Mouse (Mus musculus): Measurements from ENCODE around the gene Lamb3. TPM values are rescaled to one million over a fixed set of nuclear protein-coding genes. Genes with fewer than 3 reads are reported as not detected.

The Lamb3 gene
- polyA plus RNA-seq, 1 experiment from 2014 or later: 0.09 TPM

DNA sequence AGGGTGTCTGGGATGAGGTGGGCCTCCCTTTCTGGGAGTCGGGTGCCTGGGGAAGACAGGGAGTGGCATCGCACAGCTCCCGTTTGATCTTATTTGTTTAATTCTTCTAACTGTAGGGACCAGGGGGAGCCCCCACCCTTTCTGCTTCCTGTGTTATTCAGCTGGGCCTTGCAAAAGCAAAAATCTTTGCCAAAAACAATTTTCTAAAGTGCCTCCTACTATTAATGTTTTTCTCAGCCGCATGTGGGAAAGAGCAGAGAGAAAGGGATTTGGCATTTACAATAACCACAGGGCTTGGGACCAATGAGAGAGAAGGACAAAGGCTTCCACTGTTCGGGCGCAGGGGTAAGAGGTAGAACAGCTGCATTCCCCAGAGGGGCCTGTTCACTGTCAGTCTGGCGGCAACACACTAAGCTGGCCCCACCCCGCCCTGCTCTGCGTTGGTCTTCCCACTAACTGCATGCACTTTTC lies 18.3 kb upstream of the Lamb3 start:
- no peak overlapping the region for H3K4me3 ChIP-seq
- H3K27me3 ChIP-seq (ENCODE audit: low read depth, poor library complexity, severe bottlenecking): no peaks in the 10 kb centered on the region
- H3K9me3 ChIP-seq (replicated peaks): no peaks in the 10 kb centered on the region
- WGBS: 51% methylated on average over 9 of the region's 9 CpGs
- no peak for DNase-seq (ENCODE audit: low spot score)
- H3K4me1 ChIP-seq: peaks cover 10% of the 10 kb centered on the region
- H3K27ac ChIP-seq (replicated peaks): peak overlapping the region; percentile 43; the same call in 1 of the 2 replicates
- no peaks in the 10 kb centered on the region for H3K36me3 ChIP-seq

DNA sequence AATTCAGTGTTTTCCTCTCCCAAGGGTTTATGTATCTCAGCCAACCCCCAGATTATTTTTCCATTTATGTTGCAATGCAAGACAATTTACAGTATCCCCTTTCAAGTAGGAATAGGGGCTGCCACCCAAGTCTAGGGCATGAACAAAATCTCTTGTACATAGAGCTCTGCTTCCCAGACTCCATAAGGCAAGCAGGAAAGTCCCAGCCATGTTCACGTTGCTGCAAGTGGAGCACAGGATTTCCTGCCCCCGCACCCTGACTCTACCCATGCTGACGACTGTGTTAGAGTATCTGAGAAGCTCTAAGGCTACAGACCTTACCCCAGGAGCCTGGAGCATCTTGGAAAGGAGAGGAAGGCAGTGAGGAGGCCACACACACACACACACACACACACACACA lies 17.7 kb upstream of the Lamb3 start:
- Histone ChIP-seq H3K9me3 (replicated peaks) (no peaks in the 10 kb centered on the region), H3K27ac (replicated peaks) (peak overlapping the region; percentile 43; the same call in 1 of the 2 replicates), H3K27me3 (ENCODE audit: low read depth, poor library complexity, severe bottlenecking) (no peaks in the 10 kb centered on the region), H3K36me3 (no peaks in the 10 kb centered on the region), H3K4me3 (no peak overlapping the region), H3K4me1 (peaks cover 10% of the 10 kb centered on the region)
- WGBS: 70% methylated on average over 3 of the region's 3 CpGs
- DNase-seq (ENCODE audit: low spot score): no peak

DNA sequence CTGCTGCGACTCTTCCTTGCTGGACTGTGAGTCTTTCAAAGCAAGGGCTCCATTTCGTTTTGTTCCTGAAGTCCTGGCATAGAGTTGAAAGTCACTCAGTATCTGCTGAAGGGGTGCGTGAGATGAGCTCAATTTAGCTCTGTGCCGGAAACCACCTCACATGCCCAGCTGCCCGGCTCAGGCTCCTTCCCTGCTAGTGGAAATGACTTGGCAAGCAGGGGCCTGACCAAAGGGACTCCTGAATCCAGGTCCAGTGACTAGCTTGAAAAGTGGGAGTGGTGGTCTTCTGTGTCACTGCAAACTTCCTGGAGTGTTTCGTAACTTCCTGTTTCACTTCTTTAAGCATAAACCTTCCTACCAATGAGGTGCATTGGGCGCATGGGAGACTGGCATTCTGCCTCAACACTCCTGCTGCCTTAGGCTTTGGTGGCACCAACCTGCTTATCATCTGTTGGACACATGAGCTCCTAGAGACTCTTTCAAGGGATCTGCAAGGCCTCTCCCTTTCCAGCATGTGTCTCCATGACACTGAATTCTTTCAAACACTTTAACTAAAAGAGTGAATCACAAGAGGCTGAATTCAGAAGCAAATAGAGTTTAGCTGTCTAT lies 15.7 kb upstream of the Lamb3 start:
- Histone ChIP-seq H3K36me3 (no peaks in the 10 kb centered on the region), H3K9me3 (replicated peaks) (no peaks in the 10 kb centered on the region), H3K27me3 (ENCODE audit: low read depth, poor library complexity, severe bottlenecking) (no peaks in the 10 kb centered on the region), H3K4me1 (peaks cover 10% of the 10 kb centered on the region), H3K4me3 (no peak overlapping the region), H3K27ac (replicated peaks) (no peak overlapping the region)
- WGBS: 92% methylated on average over 7 of the region's 7 CpGs
- no peak for DNase-seq (ENCODE audit: low spot score)

DNA sequence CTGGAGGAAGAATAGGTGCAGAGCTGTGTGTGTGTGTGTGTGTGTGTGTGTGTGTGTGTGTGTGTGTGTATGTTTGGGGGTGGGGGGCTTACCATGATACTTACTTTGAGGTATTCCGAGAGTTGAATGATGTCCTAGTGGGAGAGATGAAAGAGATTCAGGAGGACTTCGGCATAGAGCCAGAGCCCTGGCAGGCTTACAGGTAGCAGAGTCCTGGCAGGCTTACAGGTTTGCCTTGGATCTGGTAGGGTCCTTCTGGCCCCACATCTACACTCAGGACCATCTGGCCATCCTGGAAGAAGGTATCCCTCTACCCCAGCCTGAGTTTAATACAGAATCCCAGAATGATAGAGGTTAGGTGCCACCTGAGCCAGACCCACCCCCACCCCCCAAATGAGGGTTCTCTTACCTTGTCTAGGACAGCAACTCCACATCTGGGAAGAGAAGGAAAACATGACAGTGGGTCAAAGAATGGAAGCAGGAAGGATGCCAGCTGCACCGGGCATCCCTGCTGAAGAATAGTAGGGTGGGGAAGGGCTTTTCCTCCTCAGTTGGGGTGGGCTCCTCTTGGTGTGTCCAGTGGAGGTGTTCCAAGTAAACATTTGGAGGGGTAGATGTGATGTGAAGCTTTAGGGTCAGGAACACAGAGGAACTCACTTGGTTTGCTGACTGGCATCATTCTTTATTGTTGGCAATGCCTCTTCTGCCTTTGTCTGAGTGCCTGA lies 12.9 kb upstream of the Lamb3 start:
- no peaks in the 10 kb centered on the region for H3K27me3 ChIP-seq (ENCODE audit: low read depth, poor library complexity, severe bottlenecking)
- H3K9me3 ChIP-seq (replicated peaks): no peaks in the 10 kb centered on the region
- no peaks in the 10 kb centered on the region for H3K36me3 ChIP-seq
- 89% methylated on average over 3 of the region's 3 CpGs for WGBS
- peaks cover 1% of the 10 kb centered on the region for H3K4me1 ChIP-seq
- DNase-seq (ENCODE audit: low spot score): no peak
- no peak overlapping the region for H3K27ac ChIP-seq (replicated peaks)
- no peak overlapping the region for H3K4me3 ChIP-seq

DNA sequence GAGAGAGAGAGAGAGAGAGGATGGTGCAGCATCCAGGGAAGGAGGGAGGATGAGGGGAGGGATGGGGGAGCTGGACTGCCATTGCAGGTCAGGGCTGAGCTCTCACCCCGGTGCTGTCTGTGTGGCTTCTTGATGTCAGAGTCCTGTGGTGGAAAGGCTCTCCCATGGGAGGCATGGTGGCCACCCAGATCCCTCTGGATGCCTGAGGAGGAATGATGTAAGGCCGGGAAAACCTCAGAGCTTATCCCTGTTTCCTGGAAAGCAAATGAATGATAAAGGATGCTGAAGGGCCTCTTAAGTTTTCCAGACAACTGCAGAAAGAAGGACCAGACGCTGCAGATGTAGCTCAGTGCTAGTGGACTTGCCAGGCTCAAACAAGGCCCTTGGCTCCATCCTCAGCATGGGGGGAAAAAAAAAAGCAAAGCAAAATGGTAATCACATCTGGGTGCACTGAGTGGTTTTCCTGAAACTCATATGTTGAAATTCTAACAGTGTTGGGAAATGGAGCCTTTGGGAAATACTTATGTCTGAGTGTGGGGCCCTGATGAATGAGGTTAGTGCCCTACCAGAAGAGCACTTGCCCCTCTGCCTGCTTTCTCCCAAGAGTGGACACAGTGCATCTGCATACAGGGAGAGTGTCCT lies 12.2 kb upstream of the Lamb3 start:
- no peak overlapping the region for H3K4me3 ChIP-seq
- WGBS: 72% methylated on average over 3 of the region's 3 CpGs
- DNase-seq (ENCODE audit: low spot score): no peak
- H3K27me3 ChIP-seq (ENCODE audit: low read depth, poor library complexity, severe bottlenecking): no peaks in the 10 kb centered on the region
- H3K9me3 ChIP-seq (replicated peaks): no peaks in the 10 kb centered on the region
- H3K27ac ChIP-seq (replicated peaks): no peak overlapping the region
- no peaks in the 10 kb centered on the region for H3K4me1 ChIP-seq
- H3K36me3 ChIP-seq: no peaks in the 10 kb centered on the region

DNA sequence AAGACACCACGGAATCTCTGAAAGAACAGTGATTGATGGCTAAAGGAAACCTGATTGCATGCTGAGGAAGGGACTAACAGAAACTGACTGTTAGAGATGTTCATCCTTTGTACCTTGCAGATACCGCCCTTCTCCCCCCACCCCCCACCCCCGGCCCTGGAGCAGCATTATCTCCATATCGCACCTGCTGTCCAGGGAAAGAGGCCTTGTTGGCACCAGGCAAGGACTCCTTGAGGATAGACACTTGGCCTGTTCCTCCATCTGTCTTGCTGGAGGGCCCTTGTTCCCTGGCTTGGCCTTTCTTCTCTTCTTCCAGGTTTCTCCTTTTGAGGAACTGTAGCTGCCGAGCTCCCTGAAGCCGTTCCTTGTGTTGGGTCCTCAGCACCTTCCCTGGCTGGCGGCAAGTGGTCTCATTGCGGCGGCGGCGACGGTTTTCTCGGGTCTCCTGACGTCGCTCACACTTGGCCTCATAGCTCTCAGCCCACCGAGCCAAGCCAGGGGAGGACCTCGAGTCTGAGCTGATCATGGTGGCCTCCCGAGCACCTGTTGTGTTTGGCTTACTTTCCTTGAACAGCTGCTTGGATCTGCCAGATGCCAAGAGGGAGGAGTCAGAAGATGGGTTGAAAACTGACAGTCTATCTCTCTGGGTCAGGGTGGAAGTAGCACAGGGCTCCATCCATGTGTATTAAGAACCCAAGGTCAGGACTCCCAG lies 9.8 kb upstream of the Lamb3 start:
- no peaks in the 10 kb centered on the region for H3K27me3 ChIP-seq (ENCODE audit: low read depth, poor library complexity, severe bottlenecking)
- H3K4me1 ChIP-seq: no peaks in the 10 kb centered on the region
- H3K27ac ChIP-seq (replicated peaks): no peak overlapping the region
- 89% methylated on average over 18 of the region's 18 CpGs for WGBS
- H3K36me3 ChIP-seq: no peaks in the 10 kb centered on the region
- H3K9me3 ChIP-seq (replicated peaks): no peaks in the 10 kb centered on the region
- no peak overlapping the region for H3K4me3 ChIP-seq
- DNase-seq (ENCODE audit: low spot score): no peak

DNA sequence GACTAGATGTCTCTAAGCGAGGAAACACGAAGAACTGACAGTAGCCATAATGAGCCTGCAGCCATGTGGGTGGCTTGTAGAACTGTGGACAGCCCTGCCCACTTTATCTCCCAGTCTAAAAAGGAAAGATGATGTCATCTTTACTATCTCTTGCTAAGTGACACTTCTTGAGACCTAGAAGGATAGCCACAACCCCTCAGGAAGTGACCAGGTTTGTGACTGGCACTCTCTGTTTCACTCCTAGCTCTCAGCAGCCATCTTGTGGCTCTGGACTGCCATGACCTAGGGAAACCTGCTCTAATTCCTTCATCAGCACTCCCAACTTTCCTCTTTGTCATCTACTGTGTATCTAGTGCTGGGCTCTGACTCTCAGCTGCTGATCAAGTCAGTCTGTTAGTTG lies 9.2 kb upstream of the Lamb3 start:
- Histone ChIP-seq H3K36me3 (no peaks in the 10 kb centered on the region), H3K27me3 (ENCODE audit: low read depth, poor library complexity, severe bottlenecking) (no peaks in the 10 kb centered on the region), H3K27ac (replicated peaks) (no peak overlapping the region), H3K4me3 (no peak overlapping the region), H3K4me1 (no peaks in the 10 kb centered on the region), H3K9me3 (replicated peaks) (no peaks in the 10 kb centered on the region)
- DNase-seq (ENCODE audit: low spot score): no peak
- 82% methylated on average over 2 of the region's 2 CpGs for WGBS

DNA sequence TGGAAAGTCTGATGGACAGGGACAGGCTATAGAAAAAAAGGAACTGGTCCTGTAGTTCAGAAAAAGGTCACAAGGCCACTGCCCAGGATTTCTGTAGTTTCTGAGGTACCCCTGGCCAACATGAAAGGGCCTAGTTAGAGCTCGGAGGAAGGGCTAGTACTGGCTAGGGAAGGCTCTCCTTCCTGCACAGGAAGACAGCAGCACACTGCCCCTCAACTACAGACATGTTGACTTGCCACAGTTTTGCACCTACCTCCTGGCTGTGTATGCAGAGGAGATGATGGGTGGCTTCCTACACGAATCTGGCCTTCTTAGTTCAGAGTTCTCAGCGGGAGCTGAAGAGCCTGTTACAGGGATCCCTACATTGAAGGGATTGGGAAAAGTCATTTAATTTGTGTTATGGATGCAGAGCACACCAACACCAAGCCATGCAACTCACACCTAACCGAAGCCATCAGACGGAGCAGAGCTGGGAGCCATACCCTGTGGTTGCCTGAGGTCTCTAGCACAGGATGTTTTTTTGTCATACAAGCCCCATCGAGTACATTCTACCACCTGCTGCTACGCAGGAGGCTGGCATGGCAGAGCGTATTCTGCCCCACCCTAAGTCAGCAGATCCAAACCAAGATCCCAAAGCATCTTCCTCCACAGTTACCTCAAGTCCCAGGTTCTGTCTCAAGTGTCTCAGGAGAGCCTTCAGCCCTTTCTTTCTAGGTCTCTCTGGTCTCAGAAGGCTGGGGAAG lies 6.7 kb upstream of the Lamb3 start:
- no peak overlapping the region for H3K4me3 ChIP-seq
- 88% methylated on average over 8 of the region's 8 CpGs for WGBS
- H3K36me3 ChIP-seq: no peaks in the 10 kb centered on the region
- no peaks in the 10 kb centered on the region for H3K27me3 ChIP-seq (ENCODE audit: low read depth, poor library complexity, severe bottlenecking)
- H3K9me3 ChIP-seq (replicated peaks): no peaks in the 10 kb centered on the region
- no peak overlapping the region for H3K27ac ChIP-seq (replicated peaks)
- no peak for DNase-seq (ENCODE audit: low spot score)
- H3K4me1 ChIP-seq: no peaks in the 10 kb centered on the region

DNA sequence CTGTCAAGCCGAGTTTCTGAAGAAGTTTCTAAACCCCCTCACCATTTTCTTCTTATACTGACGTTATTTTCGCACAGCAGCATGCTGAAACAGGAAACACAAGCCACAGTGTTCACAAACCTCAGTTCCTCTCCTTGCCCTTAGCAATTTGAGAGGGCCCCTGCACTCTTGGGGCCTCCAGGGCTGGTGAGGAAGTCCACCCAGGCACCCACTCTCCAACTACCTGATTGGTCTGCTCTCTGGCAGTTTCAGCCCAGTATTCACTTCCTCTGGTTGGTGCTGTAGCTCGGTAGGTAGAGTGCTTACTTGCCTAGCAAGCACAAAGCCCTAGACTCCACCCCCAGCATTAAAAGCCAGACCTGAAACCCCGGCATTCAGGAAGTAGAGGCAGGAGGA lies 6.1 kb upstream of the Lamb3 start, which contains the start of gene Traf3ip3:
Gene Traf3ip3, minus strand, starts transcription at position 321 of the 396 bp plus-strand sequence.
- H3K4me1 ChIP-seq: no peaks in the 10 kb centered on the region
- no peak for DNase-seq (ENCODE audit: low spot score)
- H3K27me3 ChIP-seq (ENCODE audit: low read depth, poor library complexity, severe bottlenecking): no peaks in the 10 kb centered on the region
- H3K27ac ChIP-seq (replicated peaks): no peak within 1 kb of the TSS
- H3K4me3 ChIP-seq: no peak within 1 kb of the TSS
- H3K9me3 ChIP-seq (replicated peaks): no peaks in the 10 kb centered on the region
- no peaks in the 10 kb centered on the region for H3K36me3 ChIP-seq
- WGBS: 70% methylated on average over 5 of the region's 5 CpGs

DNA sequence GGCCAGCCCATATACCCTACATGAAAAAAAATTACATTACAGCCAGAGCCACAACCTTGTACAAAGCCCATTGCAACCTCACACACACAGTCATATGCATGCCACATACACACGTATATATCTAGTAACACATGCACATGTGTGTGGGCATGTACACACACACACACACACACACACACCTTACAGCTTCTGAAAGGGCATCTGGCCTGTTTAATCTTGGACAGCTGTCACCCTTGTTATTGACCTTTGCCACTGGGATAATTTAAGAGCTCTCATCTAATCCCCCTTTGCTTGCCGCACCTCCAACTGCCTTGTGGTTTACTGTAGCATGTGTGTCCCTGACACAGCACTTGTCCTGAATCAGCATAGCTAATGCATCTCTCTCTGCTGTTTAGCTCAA lies 3.7 kb upstream of the Lamb3 start:
- H3K27ac ChIP-seq (replicated peaks): no peak overlapping the region
- 86% methylated on average over 2 of the region's 2 CpGs for WGBS

DNA sequence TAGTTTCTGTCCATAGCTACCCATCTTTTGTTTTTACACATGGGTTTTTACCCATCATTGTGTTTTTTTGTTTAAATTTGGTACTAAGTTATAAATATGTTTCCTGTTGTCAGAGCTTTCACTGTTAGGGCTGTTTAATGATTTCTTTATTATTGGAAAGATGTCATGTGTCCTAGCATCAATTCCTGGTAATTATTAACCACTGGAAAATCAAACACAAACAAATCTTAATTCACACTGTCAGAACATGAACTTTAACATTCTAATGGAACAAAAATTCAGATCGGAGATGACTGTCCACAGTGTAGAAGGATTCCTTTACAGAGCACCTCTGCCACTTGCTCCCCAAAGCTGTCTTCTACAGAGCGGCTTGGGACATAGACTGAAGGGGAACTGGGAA lies 2.1 kb upstream of the Lamb3 start:
- Histone ChIP-seq H3K27ac (replicated peaks) (no peak overlapping the region), H3K4me1 (no peaks in the 10 kb centered on the region), H3K9me3 (replicated peaks) (no peaks in the 10 kb centered on the region), H3K27me3 (ENCODE audit: low read depth, poor library complexity, severe bottlenecking) (no peaks in the 10 kb centered on the region), H3K4me3 (no peak overlapping the region), H3K36me3 (no peaks in the 10 kb centered on the region)
- DNase-seq (ENCODE audit: low spot score): no peak
- 94% methylated on average over 2 of the region's 2 CpGs for WGBS

More for the DNA sequence above, 3.7 kb upstream of the Lamb3 start:
- Histone ChIP-seq H3K27me3 (ENCODE audit: low read depth, poor library complexity, severe bottlenecking) (no peaks in the 10 kb centered on the region), H3K4me1 (no peaks in the 10 kb centered on the region), H3K4me3 (no peak overlapping the region), H3K36me3 (no peaks in the 10 kb centered on the region), H3K9me3 (replicated peaks) (no peaks in the 10 kb centered on the region)
- no peak for DNase-seq (ENCODE audit: low spot score)

DNA sequence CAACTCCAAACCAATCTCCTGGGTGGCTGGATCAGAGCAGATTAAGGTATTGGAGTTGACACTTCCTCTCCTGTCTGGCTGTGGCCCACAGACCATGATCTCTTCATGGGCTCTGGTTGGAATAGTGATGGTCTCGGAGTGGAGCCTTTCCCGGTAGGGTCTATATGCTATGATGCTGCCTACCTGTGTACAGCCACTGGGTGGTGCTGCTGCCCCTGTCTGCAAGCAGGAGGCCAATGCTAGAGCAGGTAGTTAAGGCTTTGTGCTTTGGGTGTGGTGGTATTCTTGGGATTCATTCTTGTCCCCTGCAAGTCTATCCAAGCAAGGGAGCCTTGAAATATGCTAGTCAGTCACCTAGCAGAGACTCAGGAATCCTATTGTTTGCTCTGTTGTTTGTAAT lies 679 bp downstream of the Lamb3 start:
- 47% methylated on average over 2 of the region's 2 CpGs for WGBS
- no peaks in the 10 kb centered on the region for H3K36me3 ChIP-seq
- peak; percentile 24 for DNase-seq (ENCODE audit: low spot score)

More for the DNA sequence above, 679 bp downstream of the Lamb3 start:
- H3K4me1 ChIP-seq: no peaks in the 10 kb centered on the region
- H3K9me3 ChIP-seq (replicated peaks): no peaks in the 10 kb centered on the region
- H3K27ac ChIP-seq (replicated peaks): no peak overlapping the region
- H3K27me3 ChIP-seq (ENCODE audit: low read depth, poor library complexity, severe bottlenecking): no peaks in the 10 kb centered on the region
- no peak overlapping the region for H3K4me3 ChIP-seq

All from midbrain, embryonic 10.5 days (tissue).